20 mouse cellular contexts compared by ENCODE assay signal in genomic region chr5:147021546-147022265, GRCm38 (mm10). TPM values are rescaled to one million over a fixed set of nuclear protein-coding genes. Genes with fewer than 3 reads are reported as not detected.
A peak's percentile ranks its signal among the peaks of the same experiment; 100 is the strongest.
DNase-seq lines count a peak whose midpoint lies in the region; ATAC-seq lines count a peak whose summit lies in the region.
"Had no signal": no experiment of that assay in that cellular context is flagged by ENCODE, and none has a peak within 500 bp of the region (broad histone marks: within the 10 kb centered on the region; RNA-seq: fewer than 3 reads in every experiment).

No protein-coding gene starts in this region.

- H3K27me3 ChIP-seq in embryonic facial prominence, embryonic 13.5 days: no peaks in the 10 kb centered on the region
- no peaks in the 10 kb centered on the region for H3K27me3 ChIP-seq in embryonic facial prominence, embryonic 10.5 days (replicated peaks; ENCODE audit: low read depth, poor library complexity, severe bottlenecking)
- H3K27me3 ChIP-seq: heart, embryonic 12.5 days; liver, embryonic 12.5 days; midbrain, embryonic 12.5 days had no signal

- peaks cover 1% of the 10 kb centered on the region; the same call in 1 of the 2 replicates for H3K4me1 ChIP-seq in embryonic facial prominence, embryonic 13.5 days
- H3K4me1 ChIP-seq in embryonic facial prominence, embryonic 10.5 days: peaks cover 5% of the 10 kb centered on the region; the same call in 1 of the 2 replicates
- no peaks in the 10 kb centered on the region; the same call in 1 of the 2 replicates for H3K4me1 ChIP-seq in brown adipose tissue, adult 24 weeks (ENCODE audit: control insufficient read depth, insufficient read depth, insufficient read length, low read length)
- H3K4me1 ChIP-seq: heart, embryonic 12.5 days; liver, embryonic 12.5 days had no signal

- no peaks in the 10 kb centered on the region for H3K9me3 ChIP-seq in embryonic facial prominence, embryonic 13.5 days
- no peaks in the 10 kb centered on the region for H3K9me3 ChIP-seq in embryonic facial prominence, embryonic 10.5 days
- H3K9me3 ChIP-seq: heart, embryonic 12.5 days; liver, embryonic 12.5 days; midbrain, embryonic 12.5 days had no signal

- H3K9ac ChIP-seq in embryonic facial prominence, embryonic 13.5 days: 0 out of 2 replicates have a peak overlapping the region, but pooled peaks have one; percentile 16
- H3K9ac ChIP-seq: heart, embryonic 12.5 days; liver, embryonic 12.5 days; lung, embryonic 14.5 days; midbrain, embryonic 12.5 days had no signal

- ATAC-seq in embryonic facial prominence, embryonic 13.5 days (ENCODE audit: insufficient number of reproducible peaks, insufficient read depth, low FRiP score, low TSS enrichment, low read depth): no peak
- no peak for ATAC-seq in megakaryocyte-erythroid progenitor cell, adult 5-6 weeks (replicated peaks; ENCODE audit: low FRiP score, low TSS enrichment, poor library complexity, severe bottlenecking)
- ATAC-seq: forebrain, embryonic 16.5 days; intestine, embryonic 16.5 days; liver, embryonic 12.5 days had no signal

- no peak overlapping the region for H3K4me2 ChIP-seq in embryonic facial prominence, embryonic 13.5 days
- H3K4me2 ChIP-seq: heart, embryonic 12.5 days; liver, embryonic 12.5 days; lung, embryonic 14.5 days; midbrain, embryonic 12.5 days had no signal

- H3K27ac ChIP-seq in embryonic facial prominence, embryonic 13.5 days: no peak overlapping the region
- no peak overlapping the region for H3K27ac ChIP-seq in embryonic facial prominence, embryonic 10.5 days (replicated peaks)
- H3K27ac ChIP-seq in brown adipose tissue, adult 24 weeks (replicated peaks; ENCODE audit: low read depth, low read length): peak overlapping the region; percentile 43; the same call in 1 of the 2 replicates
- H3K27ac ChIP-seq: gastrocnemius, adult 2 months; kidney, postnatal 0 days; liver, embryonic 12.5 days; macrophage; midbrain, embryonic 12.5 days had no signal

- H3K36me3 ChIP-seq in embryonic facial prominence, embryonic 13.5 days: peaks cover 61% of the 10 kb centered on the region
- H3K36me3 ChIP-seq in embryonic facial prominence, embryonic 10.5 days (replicated peaks): peaks cover 36% of the 10 kb centered on the region

- no peak for DNase-seq in embryonic facial prominence, embryonic 10.5 days (ENCODE audit: low spot score)
- peak; percentile 3 for DNase-seq in thymus, postnatal 0 days (ENCODE audit: low spot score)
- DNase-seq in thymus, postnatal 25 days: no peak
- DNase-seq in thymus, adult 18-20 months: no peak
- DNase-seq: adrenal gland, postnatal 14 days; embryo, embryonic 11 days; gastrocnemius, adult 2 months; heart, postnatal 4 days; lung, embryonic 14.5 days; right cerebral cortex, postnatal 25 days had no signal

- 62% methylated on average over 5 of the region's 5 CpGs for WGBS in embryonic facial prominence, embryonic 13.5 days
- 70% methylated on average over 5 of the region's 5 CpGs for WGBS in embryonic facial prominence, embryonic 10.5 days

- H3K4me3 ChIP-seq in embryonic facial prominence, embryonic 13.5 days: no peak overlapping the region
- H3K4me3 ChIP-seq in embryonic facial prominence, embryonic 10.5 days: no peak overlapping the region
- no peak overlapping the region for H3K4me3 ChIP-seq in brown adipose tissue, adult 24 weeks (ENCODE audit: insufficient read depth, low read depth, low read length)
- H3K4me3 ChIP-seq: gastrocnemius, adult 2 months; heart, embryonic 12.5 days; liver, embryonic 12.5 days; midbrain, embryonic 12.5 days had no signal

RNA-seq across cellular contexts. Expression of gene Lnx2, which starts 54.7 kb away (rescaled TPM):
- polyA plus RNA-seq in embryonic facial prominence, embryonic 13.5 days (2015; fragmentation: Nextera tagmentation; extraction: Ambion mirVana): 13.7 and 13.8 TPM in 2 replicates
- 10.4 and 11.6 TPM in 2 replicates for polyA plus RNA-seq in embryonic facial prominence, embryonic 10.5 days (2016; fragmentation: Nextera tagmentation; extraction: Ambion mirVana)
- 8.8 and 11.1 TPM in 2 replicates for polyA plus RNA-seq in thymus, postnatal 0 days (2015; fragmentation: Nextera tagmentation; extraction: Ambion mirVana)
- polyA plus RNA-seq in brown adipose tissue, adult 24 weeks (2012; ENCODE audit: insufficient read depth, insufficient read length, missing spikeins): 6.6 and 7.0 TPM in 2 replicates
- total RNA-seq in megakaryocyte-erythroid progenitor cell, adult 5-6 weeks (2014; fragmentation: Nextera tagmentation): 7.2 and 7.6 TPM in 2 replicates
- 3.3 and 7.9 TPM in 2 replicates for total RNA-seq in megakaryocyte-erythroid progenitor cell, adult 5-6 weeks (2017)

RNA-seq across cellular contexts. Expression of gene Polr1d, which starts 55.1 kb away (rescaled TPM):
- 116 and 127 TPM in 2 replicates for polyA plus RNA-seq in embryonic facial prominence, embryonic 13.5 days (2015; fragmentation: Nextera tagmentation; extraction: Ambion mirVana)
- 135 and 141 TPM in 2 replicates for polyA plus RNA-seq in embryonic facial prominence, embryonic 10.5 days (2016; fragmentation: Nextera tagmentation; extraction: Ambion mirVana)
- 188 and 189 TPM in 2 replicates for polyA plus RNA-seq in thymus, postnatal 0 days (2015; fragmentation: Nextera tagmentation; extraction: Ambion mirVana)
- 203 and 223 TPM in 2 replicates for polyA plus RNA-seq in brown adipose tissue, adult 24 weeks (2012; ENCODE audit: insufficient read depth, insufficient read length, missing spikeins)
- 145 and 195 TPM in 2 replicates for total RNA-seq in megakaryocyte-erythroid progenitor cell, adult 5-6 weeks (2014; fragmentation: Nextera tagmentation)
- total RNA-seq in megakaryocyte-erythroid progenitor cell, adult 5-6 weeks (2017): 149 and 191 TPM in 2 replicates

RNA-seq across cellular contexts. Expression of gene Mtif3, which starts 58.1 kb away (rescaled TPM):
- 28.5 and 31.4 TPM in 2 replicates for polyA plus RNA-seq in embryonic facial prominence, embryonic 13.5 days (2015; fragmentation: Nextera tagmentation; extraction: Ambion mirVana)
- polyA plus RNA-seq in embryonic facial prominence, embryonic 10.5 days (2016; fragmentation: Nextera tagmentation; extraction: Ambion mirVana): 20.4 and 24.0 TPM in 2 replicates
- 28.4 and 31.3 TPM in 2 replicates for polyA plus RNA-seq in thymus, postnatal 0 days (2015; fragmentation: Nextera tagmentation; extraction: Ambion mirVana)
- polyA plus RNA-seq in brown adipose tissue, adult 24 weeks (2012; ENCODE audit: insufficient read depth, insufficient read length, missing spikeins): 29.5 and 36.3 TPM in 2 replicates
- 9.4 and 17.2 TPM in 2 replicates for total RNA-seq in megakaryocyte-erythroid progenitor cell, adult 5-6 weeks (2014; fragmentation: Nextera tagmentation)
- 41.2 and 43.1 TPM in 2 replicates for total RNA-seq in megakaryocyte-erythroid progenitor cell, adult 5-6 weeks (2017)
